Mouse (Mus musculus) kidney, embryonic 15.5 days (tissue): ENCODE measurements around the gene Cd9. TPM values are rescaled to one million over a fixed set of nuclear protein-coding genes. Genes with fewer than 3 reads are reported as not detected.

Source experiments
- ATAC-seq: fragments of 200-750 bp; cut with Nextera tagmentation; replicated peaks from 2 replicates; pipeline ENCODE4 v1.8.0; 2017; ENCODE audit warnings: moderate TSS enrichment; ENCODE audit not compliant: low FRiP score
- H3K27ac ChIP-seq: fragments of 300-500 bp; sonication (generic); 2 replicates; pipeline ENCODE4 v1.5.1; 2015; ENCODE audit warnings: mild to moderate bottlenecking, inconsistent platforms
- H3K27me3 ChIP-seq: fragments of 300-500 bp; sonication (generic); 2 replicates; pipeline ENCODE4 v1.6.1; 2015; ENCODE audit warnings: inconsistent platforms
- H3K36me3 ChIP-seq: fragments of 300-500 bp; sonication (generic); 2 replicates; pipeline ENCODE4 v1.6.1; 2015; ENCODE audit warnings: inconsistent platforms
- H3K4me1 ChIP-seq: fragments of 300-500 bp; sonication (generic); 2 replicates; pipeline ENCODE4 v1.6.1; 2015; ENCODE audit warnings: inconsistent platforms
- H3K4me2 ChIP-seq: fragments of 300-500 bp; sonication (generic); 2 replicates; pipeline ENCODE4 v1.6.1; 2015; ENCODE audit warnings: moderate library complexity, mild to moderate bottlenecking, inconsistent platforms
- H3K4me3 ChIP-seq: fragments of 300-500 bp; sonication (generic); replicated peaks from 2 replicates; pipeline ENCODE4 v1.5.1; 2015; ENCODE audit warnings: mild to moderate bottlenecking, inconsistent platforms
- H3K9ac ChIP-seq: fragments of 300-500 bp; sonication (generic); 2 replicates; pipeline ENCODE4 v1.6.1; 2015; ENCODE audit warnings: mild to moderate bottlenecking, inconsistent platforms
- H3K9me3 ChIP-seq: fragments of 300-500 bp; sonication (generic); replicated peaks from 2 replicates; pipeline ENCODE4 v1.6.1; 2016; ENCODE audit warnings: inconsistent platforms
- WGBS: fragments of 180-500 bp; shearing (Covaris S2); methylation state at CpG from one replicate; pipeline ENCODE4 v1.1.7; 2015; ENCODE audit warnings: mixed read lengths; 5-methylcytosine and 5-hydroxymethylcytosine counted together
- polyA plus RNA-seq: library from polyadenylated mRNA; unstranded; fragments of >200 nt; fragmentation: Nextera tagmentation; extraction: Ambion mirVana; gene quantifications from 2 replicates; pipeline ENCODE4 v1.2.1, GENCODE M21; 2015

Gene Cd9
- polyA plus RNA-seq, 1 experiment from 2014 or later, result 137 TPM

GRCm38 (mm10) chr6:125521558-125522193 is 27.1 kb upstream of the Cd9 start:
- no peak for ATAC-seq
- Histone ChIP-seq H3K9me3 (no peaks in the 10 kb centered on the region), H3K36me3 (no peaks in the 10 kb centered on the region), H3K4me1 (peaks cover 7% of the 10 kb centered on the region; the same call in 1 of the 2 replicates), H3K9ac (no peak overlapping the region), H3K27ac (no peak overlapping the region), H3K27me3 (no peaks in the 10 kb centered on the region), H3K4me3 (no peak overlapping the region), H3K4me2 (no peak overlapping the region)
- WGBS, result 35% methylated on average over 5 of the region's 5 CpGs

GRCm38 (mm10) chr6:125515503-125516315 is 21.1 kb upstream of the Cd9 start:
- Histone ChIP-seq H3K36me3 (no peaks in the 10 kb centered on the region), H3K9me3 (no peaks in the 10 kb centered on the region), H3K4me2 (no peak overlapping the region), H3K4me1 (peaks cover 34% of the 10 kb centered on the region), H3K9ac (no peak overlapping the region), H3K4me3 (no peak overlapping the region), H3K27ac (peak overlapping the region; percentile 64), H3K27me3 (no peaks in the 10 kb centered on the region)
- WGBS, result 46% methylated on average over 11 of the region's 11 CpGs
- ATAC-seq, result peak; percentile 69

GRCm38 (mm10) chr6:125512950-125513596 is 18.5 kb upstream of the Cd9 start:
- 43% methylated on average over 6 of the region's 6 CpGs for whole genome bisulfite sequencing
- no peaks in the 10 kb centered on the region for H3K9me3 ChIP-seq
- H3K27ac ChIP-seq, result peak overlapping the region; percentile 63
- peak; percentile 40; the same call in 1 of the 2 replicates for ATAC-seq
- no peak overlapping the region for H3K4me2 ChIP-seq
- H3K4me3 ChIP-seq, result no peak overlapping the region
- no peaks in the 10 kb centered on the region for H3K36me3 ChIP-seq
- peaks cover 34% of the 10 kb centered on the region for H3K4me1 ChIP-seq
- no peak overlapping the region for H3K9ac ChIP-seq
- no peaks in the 10 kb centered on the region for H3K27me3 ChIP-seq

DNA sequence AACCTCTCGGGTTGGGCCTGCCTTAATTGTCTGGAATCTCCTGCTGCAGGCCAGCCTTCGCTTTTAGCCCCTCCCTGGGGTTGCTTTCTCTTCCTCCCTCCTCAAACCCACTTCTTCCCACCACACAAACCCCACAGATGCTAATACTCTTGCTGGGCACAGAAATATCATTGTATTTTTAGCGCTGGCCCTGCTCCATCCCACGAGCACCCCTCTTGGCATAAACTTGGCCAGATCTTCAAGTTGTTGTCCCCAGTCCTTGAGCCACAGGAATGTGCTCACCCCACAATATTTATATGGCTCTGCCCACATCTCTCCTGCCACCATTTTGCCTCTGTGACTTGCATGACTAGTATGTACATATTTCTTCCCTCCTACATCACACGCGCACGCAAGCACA is 16.6 kb upstream of the Cd9 start:
- no peaks in the 10 kb centered on the region for H3K36me3 ChIP-seq
- no peak overlapping the region for H3K27ac ChIP-seq
- H3K9me3 ChIP-seq, result no peaks in the 10 kb centered on the region
- no peak overlapping the region for H3K9ac ChIP-seq
- WGBS, result 80% methylated on average over 7 of the region's 7 CpGs
- no peak overlapping the region for H3K4me2 ChIP-seq
- no peak overlapping the region for H3K4me3 ChIP-seq
- no peak for ATAC-seq
- H3K4me1 ChIP-seq, result peaks cover 34% of the 10 kb centered on the region
- H3K27me3 ChIP-seq, result no peaks in the 10 kb centered on the region

- Histone ChIP-seq H3K27me3 (no peaks in the 10 kb centered on the region), H3K4me3 (no peak overlapping the region), H3K36me3 (no peaks in the 10 kb centered on the region), H3K27ac (no peak overlapping the region), H3K9ac (no peak overlapping the region), H3K9me3 (no peaks in the 10 kb centered on the region), H3K4me1 (peaks cover 29% of the 10 kb centered on the region), H3K4me2 (no peak overlapping the region)
- ATAC-seq, result no peak
These were observed 16.1 kb upstream of the Cd9 start for GRCm38 (mm10) chr6:125510645-125511044.

- Histone ChIP-seq H3K27ac (no peak overlapping the region), H3K4me2 (no peak overlapping the region), H3K4me1 (peaks cover 23% of the 10 kb centered on the region), H3K36me3 (no peaks in the 10 kb centered on the region), H3K9ac (no peak overlapping the region), H3K4me3 (no peak overlapping the region), H3K27me3 (no peaks in the 10 kb centered on the region), H3K9me3 (no peaks in the 10 kb centered on the region)
- ATAC-seq, result no peak
- WGBS, result 80% methylated on average over 3 of the region's 3 CpGs
These were observed 15.2 kb upstream of the Cd9 start for GRCm38 (mm10) chr6:125509783-125510182.

GRCm38 (mm10) chr6:125506427-125506826 is 11.8 kb upstream of the Cd9 start:
- H3K4me1 ChIP-seq, result no peaks in the 10 kb centered on the region
- no peak overlapping the region for H3K4me2 ChIP-seq
- no peaks in the 10 kb centered on the region for H3K36me3 ChIP-seq
- no peak overlapping the region for H3K27ac ChIP-seq
- ATAC-seq, result no peak
- no peak overlapping the region for H3K4me3 ChIP-seq
- WGBS, result 91% methylated on average over 4 of the region's 4 CpGs
- no peaks in the 10 kb centered on the region for H3K27me3 ChIP-seq
- no peaks in the 10 kb centered on the region for H3K9me3 ChIP-seq
- no peak overlapping the region for H3K9ac ChIP-seq

- 47% methylated on average over 3 of the region's 3 CpGs for WGBS
- no peak for ATAC-seq
These were observed 10.2 kb upstream of the Cd9 start for GRCm38 (mm10) chr6:125504622-125505355.

DNA sequence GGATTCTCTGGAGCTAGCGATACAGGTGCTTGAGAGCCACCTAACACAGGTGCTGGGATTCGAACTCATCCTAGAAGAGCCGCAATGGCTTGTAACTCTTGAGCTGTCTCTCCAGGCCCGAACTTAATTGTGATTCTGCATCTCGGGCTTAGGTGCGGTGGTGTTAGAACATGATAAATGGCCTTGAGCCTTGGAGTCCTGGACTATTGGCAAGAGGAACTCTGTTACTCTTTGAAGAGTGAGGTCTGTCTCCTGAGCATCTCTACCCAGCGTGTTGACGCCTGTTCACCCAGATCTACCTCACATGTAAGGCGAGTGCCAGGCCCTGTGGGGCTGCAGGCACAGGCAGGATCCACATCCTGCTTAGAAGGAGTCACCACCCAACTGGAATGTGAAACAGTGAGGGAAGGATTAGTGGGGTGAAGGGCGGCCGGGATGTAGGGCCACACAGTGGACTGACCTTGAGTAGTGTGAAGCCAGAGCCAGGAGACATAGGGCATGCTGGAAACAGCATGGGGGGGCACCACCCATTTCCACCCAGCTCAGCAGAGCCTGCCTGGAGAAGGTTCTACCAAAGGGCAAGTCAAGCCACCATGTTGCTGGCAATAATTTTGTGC is 8.7 kb upstream of the Cd9 start:
- H3K27ac ChIP-seq, result no peak overlapping the region
- H3K4me1 ChIP-seq, result no peaks in the 10 kb centered on the region
- H3K9me3 ChIP-seq, result no peaks in the 10 kb centered on the region
- H3K27me3 ChIP-seq, result no peaks in the 10 kb centered on the region
- WGBS, result 94% methylated on average over 11 of the region's 11 CpGs
- no peak overlapping the region for H3K4me2 ChIP-seq
- no peaks in the 10 kb centered on the region for H3K36me3 ChIP-seq
- no peak overlapping the region for H3K4me3 ChIP-seq
- ATAC-seq, result no peak
- H3K9ac ChIP-seq, result no peak overlapping the region

More at GRCm38 (mm10) chr6:125504622-125505355, 10.2 kb upstream of the Cd9 start:
- H3K9ac ChIP-seq, result no peak overlapping the region
- no peak overlapping the region for H3K27ac ChIP-seq
- no peaks in the 10 kb centered on the region for H3K4me1 ChIP-seq
- H3K4me3 ChIP-seq, result no peak overlapping the region
- H3K36me3 ChIP-seq, result no peaks in the 10 kb centered on the region
- no peaks in the 10 kb centered on the region for H3K9me3 ChIP-seq
- H3K27me3 ChIP-seq, result no peaks in the 10 kb centered on the region
- no peak overlapping the region for H3K4me2 ChIP-seq

- peaks cover 18% of the 10 kb centered on the region for H3K4me1 ChIP-seq
- no peaks in the 10 kb centered on the region for H3K9me3 ChIP-seq
- H3K9ac ChIP-seq, result no peak overlapping the region
- no peaks in the 10 kb centered on the region for H3K36me3 ChIP-seq
- WGBS, result 26% methylated on average over 5 of the region's 5 CpGs
- H3K27me3 ChIP-seq, result peaks cover 3% of the 10 kb centered on the region; the same call in 1 of the 2 replicates
- no peak overlapping the region for H3K4me2 ChIP-seq
- ATAC-seq, result no peak
- H3K4me3 ChIP-seq, result no peak overlapping the region
- no peak overlapping the region for H3K27ac ChIP-seq
These were observed 3.5 kb upstream of the Cd9 start for GRCm38 (mm10) chr6:125498062-125498461.

DNA sequence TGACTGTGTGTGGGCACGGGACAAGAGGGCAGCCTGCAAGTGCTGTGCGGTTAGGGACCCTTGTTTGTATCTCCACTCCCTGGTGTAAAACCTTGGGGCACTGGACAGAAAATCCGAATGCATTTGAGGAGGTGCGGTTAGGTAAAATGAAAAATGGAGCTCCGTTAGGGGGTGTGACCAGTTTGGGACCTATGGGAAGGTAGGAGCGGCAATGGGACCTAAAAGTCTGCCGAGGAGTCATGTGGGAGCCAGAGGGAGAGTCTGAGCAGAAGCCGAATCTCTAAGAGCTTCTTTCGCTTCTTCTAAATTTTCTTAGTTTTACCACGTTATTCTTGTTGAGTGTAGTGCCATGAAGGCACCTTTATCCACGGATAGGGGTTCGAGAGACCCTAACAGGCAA is 1.8 kb upstream of the Cd9 start:
- no peak overlapping the region for H3K4me2 ChIP-seq
- H3K27ac ChIP-seq, result no peak overlapping the region
- no peak overlapping the region for H3K9ac ChIP-seq
- ATAC-seq, result no peak
- no peak overlapping the region for H3K4me3 ChIP-seq
- 89% methylated on average over 12 of the region's 12 CpGs for WGBS
- H3K4me1 ChIP-seq, result peaks cover 35% of the 10 kb centered on the region
- peaks cover 3% of the 10 kb centered on the region; the same call in 1 of the 2 replicates for H3K27me3 ChIP-seq
- H3K9me3 ChIP-seq, result no peaks in the 10 kb centered on the region
- H3K36me3 ChIP-seq, result no peaks in the 10 kb centered on the region
